Mouse (Mus musculus): Measurements from ENCODE around the gene Apba1.

Apba1 gene

DNA sequence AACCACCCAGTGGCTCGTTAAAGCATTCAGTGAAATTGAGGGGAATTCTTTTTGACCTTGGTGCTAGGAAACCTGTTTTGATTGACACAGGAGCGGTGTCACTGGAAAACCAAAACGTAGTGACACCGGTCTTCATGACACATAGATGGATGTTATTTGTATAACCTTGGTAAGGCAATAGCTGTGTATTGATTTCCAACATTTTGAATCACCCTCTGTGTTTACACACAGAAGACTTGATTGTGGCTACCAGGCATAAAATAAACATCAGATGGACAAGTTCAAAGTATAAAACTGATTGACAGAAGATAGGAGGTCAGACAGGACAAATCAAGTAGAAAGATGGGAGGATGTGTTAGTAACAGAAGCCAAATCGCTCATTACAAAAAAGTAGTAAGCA is 117.1 kb downstream of the Apba1 start:
- DNase-seq = no peak

GRCm38 (mm10) chr19:23879862-23880261 is 121.2 kb downstream of the Apba1 start:
- peak; percentile 97 for DNase-seq

- DNase-seq = no peak
Observed at GRCm38 (mm10) chr19:23886169-23886568, 127.5 kb downstream of the Apba1 start.

GRCm38 (mm10) chr19:23891421-23891820 is 132.7 kb downstream of the Apba1 start:
- no peak for DNase-seq

DNA sequence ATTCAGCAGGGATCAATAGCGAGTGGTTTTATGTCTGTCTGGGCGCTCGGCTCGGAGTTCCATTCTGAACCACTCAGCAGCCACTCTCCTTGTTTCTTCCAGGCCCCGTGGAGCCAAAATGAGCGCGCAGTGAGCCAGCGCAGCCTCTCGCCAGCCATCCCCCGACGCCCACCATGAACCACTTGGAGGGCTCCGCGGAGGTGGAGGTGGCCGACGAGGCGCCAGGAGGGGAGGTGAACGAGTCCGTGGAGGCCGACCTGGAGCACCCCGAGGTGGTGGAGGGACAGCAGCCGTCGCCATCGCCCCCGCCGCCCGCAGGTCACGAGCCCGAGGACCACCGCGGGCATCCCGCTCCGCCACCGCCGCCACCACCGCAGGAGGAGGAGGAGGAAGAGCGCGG is 133.9 kb downstream of the Apba1 start:
- no peak for DNase-seq

GRCm38 (mm10) chr19:23893093-23893889 is 134.6 kb downstream of the Apba1 start:
- DNase-seq = peak; percentile 95

DNA sequence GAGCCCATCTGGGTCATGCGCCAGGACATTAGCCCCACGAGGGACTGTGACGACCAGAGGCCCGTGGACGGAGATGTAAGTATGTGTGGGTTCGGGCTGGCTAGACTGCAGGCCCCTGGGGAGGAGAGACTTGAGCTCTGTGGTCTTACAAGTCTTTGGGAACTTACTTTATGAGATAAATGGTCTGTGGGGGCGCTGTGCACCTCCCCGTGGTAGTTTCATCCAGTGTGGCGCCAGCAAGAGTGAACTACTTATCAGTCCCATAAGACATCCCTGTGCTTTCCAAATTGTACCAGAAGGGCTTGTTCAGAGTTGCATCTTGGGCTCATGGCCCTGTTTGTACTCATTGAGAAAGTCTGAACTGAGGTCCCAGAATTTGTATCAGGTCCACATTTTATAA is 135.3 kb downstream of the Apba1 start:
- DNase-seq = no peak

- no peak for DNase-seq
Observed at GRCm38 (mm10) chr19:23894822-23895221, 136.1 kb downstream of the Apba1 start.

GRCm38 (mm10) chr19:23896915-23897314 is 138.2 kb downstream of the Apba1 start:
- peak; percentile 93 for DNase-seq

DNA sequence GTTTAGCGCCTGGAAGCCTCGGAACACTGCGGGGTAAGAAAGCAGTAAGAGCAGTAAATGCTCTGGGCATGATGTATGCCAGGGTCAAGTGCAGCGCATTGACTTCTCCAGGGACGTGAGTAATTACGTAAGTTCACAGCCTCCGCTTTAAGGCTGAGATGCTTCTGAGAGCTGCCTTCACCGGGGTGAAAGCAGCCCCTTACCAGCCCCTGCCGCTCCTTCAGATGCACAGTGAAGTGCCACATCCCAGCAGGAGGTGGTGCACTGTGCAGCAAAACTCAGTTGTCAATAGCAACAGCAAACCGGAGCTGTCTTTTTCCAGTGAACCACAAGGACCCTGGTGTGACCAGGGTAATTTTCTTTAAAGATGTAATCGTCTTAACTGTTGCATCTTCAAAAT is 139.8 kb downstream of the Apba1 start:
- no peak for DNase-seq

GRCm38 (mm10) chr19:23901177-23901576 is 142.5 kb downstream of the Apba1 start:
- DNase-seq = no peak

DNA sequence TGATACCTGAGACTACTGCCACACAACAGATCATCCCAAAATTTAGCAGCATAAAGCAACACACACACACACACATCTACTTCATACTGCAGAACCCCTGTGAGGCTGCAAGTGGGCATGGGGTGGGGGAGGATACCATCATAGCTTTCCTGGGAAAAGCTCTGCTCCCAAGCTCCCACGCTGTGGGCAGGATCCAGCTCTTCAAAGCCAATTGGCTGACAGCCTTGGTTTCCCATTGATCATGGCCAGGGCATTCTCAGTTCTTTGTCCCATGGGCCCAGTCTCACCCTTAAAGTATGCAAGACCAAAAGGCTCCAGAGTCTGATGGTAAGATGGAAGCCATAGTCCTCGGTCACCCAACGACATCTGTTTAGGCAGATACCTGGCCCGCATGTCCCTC is 143.1 kb downstream of the Apba1 start:
- DNase-seq = peak; percentile 91

GRCm38 (mm10) chr19:23903066-23903465 is 144.4 kb downstream of the Apba1 start:
- DNase-seq = no peak

- no peak for DNase-seq
Observed at GRCm38 (mm10) chr19:23904922-23905321, 146.2 kb downstream of the Apba1 start.

- no peak for DNase-seq
Observed at GRCm38 (mm10) chr19:23905772-23906171, 147.1 kb downstream of the Apba1 start.

DNA sequence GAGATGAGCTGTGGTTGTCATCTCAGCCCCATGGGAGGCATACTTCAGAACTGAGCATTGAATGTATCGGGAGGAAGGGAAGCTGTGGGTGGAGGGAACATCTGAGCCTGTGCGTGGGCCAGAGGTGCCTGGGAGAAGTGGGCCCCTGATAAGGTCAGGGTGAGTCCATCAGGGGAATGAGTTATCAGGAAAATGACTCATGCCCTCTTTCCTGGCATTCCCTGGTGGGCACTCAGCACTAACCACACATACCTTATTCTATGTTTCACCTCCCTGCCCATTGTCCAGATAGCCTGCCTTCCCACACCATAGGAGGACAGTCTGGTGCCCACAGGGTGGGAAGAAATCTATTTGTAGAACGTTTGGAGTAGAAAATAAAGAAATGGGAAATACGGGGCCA is 151.7 kb downstream of the Apba1 start:
- no peak for DNase-seq

DNA sequence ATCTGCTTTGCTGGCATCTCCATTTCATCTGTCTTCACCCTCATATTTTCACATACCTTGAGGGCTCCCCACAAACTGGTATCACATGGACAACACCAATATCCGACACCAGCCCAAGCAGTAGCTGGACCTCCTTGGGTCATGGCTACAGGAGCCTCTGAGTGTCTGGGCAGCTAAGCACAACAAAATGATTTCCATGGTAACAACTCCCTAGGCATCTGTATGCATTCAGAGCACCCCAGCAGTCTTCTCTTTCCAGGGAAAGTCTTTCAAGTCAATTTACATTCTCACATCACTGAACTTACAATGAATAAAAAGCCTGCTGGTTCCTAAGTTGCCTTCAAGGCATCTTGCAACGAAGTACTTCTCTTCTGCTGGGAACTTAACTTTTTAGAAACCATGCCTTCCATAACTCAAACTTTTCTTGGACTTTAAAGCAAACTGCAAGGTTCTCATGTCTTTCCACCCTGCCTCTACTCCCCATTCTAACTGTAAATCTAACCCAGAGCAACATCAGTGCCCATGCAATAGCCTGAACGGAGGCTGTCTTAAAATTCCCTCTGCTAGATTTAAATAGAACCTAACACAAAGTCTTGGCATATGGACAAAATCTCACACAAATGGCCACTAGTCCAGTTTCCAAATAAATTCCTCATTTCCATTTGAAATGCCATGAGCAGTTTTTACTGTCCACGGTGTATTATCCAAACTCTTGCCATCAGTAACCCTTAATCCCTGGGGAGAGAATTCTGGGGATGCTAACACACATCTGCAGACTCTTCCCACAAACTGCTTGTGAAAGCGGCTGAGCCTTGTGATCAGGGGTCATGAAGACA is 160.9 kb downstream of the Apba1 start:
- DNase-seq = no peak

GRCm38 (mm10) chr19:23920220-23920544 is 161.5 kb downstream of the Apba1 start:
- DNase-seq = no peak

- no peak for DNase-seq
Observed at GRCm38 (mm10) chr19:23922601-23923000, 163.9 kb downstream of the Apba1 start.

GRCm38 (mm10) chr19:23924057-23924456 is 165.4 kb downstream of the Apba1 start:
- no peak for DNase-seq

DNA sequence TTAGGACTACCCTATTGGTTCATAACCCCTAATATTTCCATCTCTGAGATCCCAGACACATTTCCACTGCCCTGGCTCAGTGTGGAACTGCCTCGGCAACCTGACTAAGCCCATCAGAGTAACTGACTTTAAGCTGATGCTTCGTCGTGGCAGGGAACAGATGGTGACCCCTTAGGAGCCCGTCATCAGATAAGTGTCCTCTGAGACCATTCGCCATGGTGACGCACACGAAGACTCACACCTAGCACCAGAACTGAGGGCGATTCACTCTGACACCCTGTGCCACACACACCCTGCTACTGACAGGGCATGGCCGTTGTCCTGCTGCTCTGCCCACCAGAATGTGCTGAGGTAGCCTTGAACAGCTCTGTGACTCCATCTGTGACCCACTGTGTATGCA is 166.1 kb downstream of the Apba1 start:
- no peak for DNase-seq

- no peak for DNase-seq
Observed at GRCm38 (mm10) chr19:23925541-23925940, 166.9 kb downstream of the Apba1 start.

- peak; percentile 13 for DNase-seq
Observed at GRCm38 (mm10) chr19:23930826-23931225, 172.1 kb downstream of the Apba1 start.

GRCm38 (mm10) chr19:23941422-23941949 is 182.8 kb downstream of the Apba1 start:
- DNase-seq = peak; percentile 43

Measured in heart, adult 11 months (tissue).